Mouse (Mus musculus) heart, postnatal 0 days (tissue): ENCODE measurements around the gene Elfn2.

Experiments
- CTCF ChIP-seq: IDR thresholded peaks from 2 replicates; pipeline ENCODE4 v1.5.1; 2016; ENCODE audit warnings: antibody characterized with exemption, control low read depth, low read depth
- EP300 ChIP-seq: IDR thresholded peaks from 2 replicates; pipeline ENCODE4 v1.6.1; 2016; ENCODE audit warnings: antibody characterized with exemption, low read depth

GRCm38 (mm10) chr15:78686910-78687309 lies 31.7 kb downstream of the Elfn2 start:
- TF ChIP-seq EP300 (no peak), CTCF (no peak)
